Mouse (Mus musculus): ENCODE measurements around the gene Rab28.

The Rab28 gene

GRCm38 (mm10) chr5:41627224-41628144 lies 80.5 kb downstream of the Rab28 start:
- peak; percentile 38 for DNase-seq

GRCm38 (mm10) chr5:41625544-41625943 lies 82.4 kb downstream of the Rab28 start:
- no peak for DNase-seq

- no peak for DNase-seq
Observed at GRCm38 (mm10) chr5:41621748-41622147, 86.2 kb downstream of the Rab28 start.

- no peak for DNase-seq
Observed at GRCm38 (mm10) chr5:41618966-41619365, 89.0 kb downstream of the Rab28 start.

DNA sequence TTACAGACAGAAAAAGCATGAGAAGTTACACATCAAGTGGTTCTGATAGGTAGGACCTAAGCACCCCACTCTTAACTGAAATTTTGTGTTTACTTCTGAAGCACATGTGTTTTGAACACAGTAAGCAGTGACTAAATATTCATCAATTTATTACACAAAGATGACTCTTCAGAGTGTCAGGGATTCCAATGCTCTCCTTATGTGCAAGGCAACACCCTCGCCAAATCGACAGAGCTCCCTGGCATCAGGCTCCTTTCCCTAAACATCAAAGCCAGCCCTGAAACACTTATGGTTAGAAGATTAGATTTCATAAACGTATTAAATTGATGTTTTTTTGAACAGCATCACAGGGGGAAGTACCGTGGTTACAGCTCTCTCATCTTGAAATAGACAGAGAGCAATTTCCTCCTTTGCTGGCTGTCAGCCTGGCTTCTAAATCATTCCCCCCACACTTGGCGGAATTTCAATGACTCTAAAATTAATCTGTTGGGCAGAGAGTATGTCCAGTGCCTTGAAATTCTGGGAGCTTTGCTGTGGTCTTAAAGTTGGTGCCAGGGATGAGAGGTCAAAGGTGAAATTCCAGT lies 97.4 kb downstream of the Rab28 start:
- peak; percentile 48 for DNase-seq

DNA sequence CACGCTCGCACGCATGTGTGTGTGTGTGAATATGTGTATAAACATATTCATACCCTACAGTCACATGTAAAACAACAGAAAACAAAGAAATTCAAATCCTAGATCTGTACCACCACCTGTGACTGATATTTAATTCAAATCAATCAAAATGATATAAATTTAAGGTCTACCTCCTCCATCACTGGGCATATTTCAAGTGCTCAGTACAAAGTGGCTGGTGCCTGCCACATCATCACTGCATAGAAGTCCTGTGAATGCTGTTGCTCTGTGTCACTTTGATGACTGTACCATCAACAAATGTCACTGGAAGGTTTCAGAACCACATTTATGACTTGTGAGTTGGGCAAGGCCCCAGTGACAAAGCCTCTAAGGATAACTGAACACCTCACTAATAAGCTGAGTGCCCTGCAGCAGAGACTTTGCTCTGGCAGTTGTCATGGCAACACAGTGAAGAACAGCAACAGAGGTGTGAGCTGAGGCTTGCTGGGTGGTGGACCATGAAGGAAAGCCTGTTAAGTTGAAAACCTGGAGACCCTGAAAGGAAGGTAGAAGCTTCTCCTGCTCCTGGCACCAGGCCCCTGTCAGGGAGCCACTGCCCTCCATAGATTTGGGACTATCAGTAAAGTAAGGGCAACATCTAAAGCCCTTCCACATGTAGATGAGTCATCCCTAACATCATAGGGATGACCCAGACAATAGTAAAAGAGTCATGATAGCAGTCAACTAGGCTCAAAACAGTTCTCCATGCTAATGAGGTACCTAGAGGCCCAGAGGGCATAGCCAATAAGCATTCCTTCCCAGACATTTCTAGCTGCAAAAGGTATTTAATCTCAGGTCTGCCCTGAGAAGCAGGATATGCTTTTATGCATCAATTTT lies 111.5 kb downstream of the Rab28 start:
- peak; percentile 5 for DNase-seq

- DNase-seq: no peak
Observed at GRCm38 (mm10) chr5:41595199-41595598, 112.8 kb downstream of the Rab28 start.

DNA sequence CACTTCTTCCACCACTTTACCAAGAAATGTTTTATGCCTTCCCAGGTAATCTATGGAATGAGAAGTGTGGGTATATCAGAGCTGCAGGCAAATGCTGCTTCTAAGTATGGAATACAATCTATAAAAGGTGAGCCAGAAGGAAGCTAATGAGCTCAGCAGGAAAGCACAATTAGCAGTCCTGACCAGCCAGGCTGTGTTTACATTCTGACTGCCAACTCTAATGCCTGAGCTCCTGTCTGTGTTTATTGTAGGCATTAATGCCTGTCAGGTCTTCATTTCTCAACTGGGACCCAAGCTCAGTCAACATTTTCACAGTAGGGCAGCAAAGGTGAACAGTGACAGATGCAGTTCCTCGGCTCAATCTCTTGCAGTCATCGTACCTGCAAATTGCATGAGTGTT lies 129.9 kb downstream of the Rab28 start:
- no peak for DNase-seq

Measured in kidney, adult 9 months (tissue).